Mouse (Mus musculus) 3T3-L1 (cell line): ENCODE results near the gene Lst1.

Source experiments
- DNase-seq: peaks from one replicate; pipeline ENCODE4 v3.0.0-alpha.2; 2015; ENCODE audit warnings: low read depth, low spot score

Lst1 gene

DNA sequence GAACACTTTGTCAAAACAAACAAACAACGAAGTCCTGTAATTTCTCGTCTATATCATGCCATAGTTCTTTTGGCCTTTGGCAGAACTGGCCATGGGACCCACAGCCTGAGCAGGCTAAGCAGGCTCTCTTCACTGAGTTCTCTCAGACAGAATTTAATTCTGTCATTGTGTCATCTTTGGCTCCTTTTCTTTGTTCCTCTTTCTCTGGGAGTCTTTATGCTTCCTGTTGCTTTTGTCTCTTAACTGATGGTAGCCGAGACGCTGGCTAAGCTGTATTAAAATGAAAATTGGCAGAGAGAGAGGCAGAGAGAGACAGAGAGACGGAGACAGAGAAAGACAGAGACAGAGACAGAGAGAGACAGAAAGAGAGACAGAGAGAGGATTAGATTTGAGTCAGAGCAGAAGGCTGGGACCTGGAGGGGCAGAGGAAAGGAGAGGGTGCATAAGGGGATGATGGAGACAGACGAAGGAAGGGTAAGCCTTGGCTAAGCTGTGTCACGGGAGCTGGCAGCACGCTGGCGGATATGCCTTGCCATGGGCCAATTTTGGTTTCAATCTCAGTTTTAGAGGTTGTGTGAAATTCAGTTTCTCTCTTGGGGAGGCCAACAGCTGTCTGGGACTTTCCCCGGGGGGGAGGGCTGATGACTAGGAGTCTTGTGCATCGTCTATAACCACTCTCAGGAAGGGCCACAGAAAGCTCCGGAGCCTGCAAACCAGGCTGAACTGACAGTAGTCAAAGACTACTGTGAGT, 21.7 kb upstream of the Lst1 start:
- no peak for DNase-seq

GRCm38 (mm10) chr17:35205380-35205769, 17.1 kb upstream of the Lst1 start:
- no peak for DNase-seq

- DNase-seq: no peak
Measured at GRCm38 (mm10) chr17:35204494-35205379, 16.5 kb upstream of the Lst1 start, which contains the start of gene Lta. TSS of gene Lta (minus strand) at chr17:35205351.

GRCm38 (mm10) chr17:35202442-35202841, 14.2 kb upstream of the Lst1 start:
- no peak for DNase-seq

DNA sequence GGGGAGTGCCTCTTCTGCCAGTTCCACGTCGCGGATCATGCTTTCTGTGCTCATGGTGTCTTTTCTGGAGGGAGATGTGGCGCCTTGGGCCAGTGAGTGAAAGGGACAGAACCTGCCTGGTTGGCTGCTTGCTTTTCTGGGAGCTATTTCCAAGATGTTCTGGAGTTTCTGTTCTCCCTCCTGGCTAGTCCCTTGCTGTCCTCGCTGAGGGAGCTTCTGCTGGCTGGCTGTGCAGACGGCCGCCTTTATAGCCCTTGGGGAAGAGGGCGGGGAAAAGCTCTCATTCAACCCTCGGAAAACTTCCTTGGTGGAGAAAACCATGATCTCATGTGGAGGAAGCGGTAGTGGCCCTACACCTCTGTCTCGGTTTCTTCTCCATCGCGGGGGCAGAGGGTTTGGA, 13.5 kb upstream of the Lst1 start, which contains the start of gene Tnf:
TSS of gene Tnf (minus strand) at position 221 of the 400 bp plus-strand sequence.
- no peak for DNase-seq

DNA sequence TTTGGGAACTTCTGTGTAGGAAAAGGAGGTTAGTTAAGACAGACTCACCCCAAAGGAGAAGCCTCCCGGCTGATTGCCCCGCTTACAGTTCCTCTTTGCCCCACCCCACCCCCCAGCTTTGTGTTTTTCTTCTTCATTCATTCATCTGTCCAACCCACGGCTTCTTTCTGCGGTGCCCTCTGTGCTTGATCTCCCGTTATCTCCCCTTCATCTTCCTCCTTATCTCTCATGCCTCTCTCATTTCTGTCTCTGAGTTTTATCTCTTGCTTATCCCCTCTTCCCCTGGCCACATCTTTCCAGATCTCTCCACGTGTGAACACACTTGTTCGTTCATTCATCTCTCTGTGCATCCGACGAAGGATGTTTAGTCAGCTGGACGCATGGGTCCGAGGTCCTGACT, 12.9 kb upstream of the Lst1 start:
- no peak for DNase-seq

GRCm38 (mm10) chr17:35200398-35200797, 12.2 kb upstream of the Lst1 start:
- DNase-seq: peak; percentile 40

DNA sequence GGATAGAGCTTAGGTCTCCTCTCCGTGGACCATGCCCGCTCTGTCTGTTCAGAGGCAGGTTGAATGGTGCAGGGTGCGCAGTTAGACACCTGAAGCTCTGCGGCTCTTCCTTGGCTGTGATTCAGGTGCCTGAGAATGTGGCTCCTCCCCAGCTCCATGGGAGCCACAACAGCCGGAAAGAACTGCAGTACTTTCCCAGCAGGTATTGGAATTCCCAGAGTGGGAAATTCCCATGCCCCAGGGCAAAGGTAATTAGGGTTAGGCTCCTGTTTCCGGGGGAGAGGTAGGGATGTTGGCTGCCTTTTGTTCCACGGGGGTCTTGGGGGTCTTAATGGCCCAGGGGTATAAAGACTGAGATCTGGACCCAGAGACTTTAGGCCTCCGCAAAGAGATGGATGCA, 10.7 kb upstream of the Lst1 start:
- DNase-seq: no peak

DNA sequence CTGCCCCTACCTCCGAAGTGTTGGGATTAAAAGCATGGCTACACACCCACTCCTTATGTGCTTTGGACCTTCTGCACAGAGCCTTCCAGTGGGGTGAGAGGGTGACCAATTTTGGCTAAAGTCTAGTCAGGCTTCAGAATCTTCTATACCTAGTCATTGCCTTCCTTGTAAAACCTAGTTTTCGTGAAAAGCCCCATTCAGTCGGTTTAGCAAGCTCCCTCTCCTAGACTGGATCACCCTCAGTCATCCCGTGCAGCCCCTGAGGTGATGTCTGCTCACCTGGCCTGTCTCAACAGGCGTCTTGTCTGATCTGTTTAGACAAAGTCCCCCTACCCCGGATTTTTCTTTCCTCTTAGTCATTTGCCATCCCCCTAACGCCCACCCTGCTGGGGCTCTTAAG, 9.8 kb upstream of the Lst1 start:
- no peak for DNase-seq

GRCm38 (mm10) chr17:35197126-35197525, 8.9 kb upstream of the Lst1 start:
- DNase-seq: no peak

- no peak for DNase-seq
Measured at GRCm38 (mm10) chr17:35196321-35196641, 8.0 kb upstream of the Lst1 start.

GRCm38 (mm10) chr17:35195631-35196320, 7.5 kb upstream of the Lst1 start:
- DNase-seq: no peak

DNA sequence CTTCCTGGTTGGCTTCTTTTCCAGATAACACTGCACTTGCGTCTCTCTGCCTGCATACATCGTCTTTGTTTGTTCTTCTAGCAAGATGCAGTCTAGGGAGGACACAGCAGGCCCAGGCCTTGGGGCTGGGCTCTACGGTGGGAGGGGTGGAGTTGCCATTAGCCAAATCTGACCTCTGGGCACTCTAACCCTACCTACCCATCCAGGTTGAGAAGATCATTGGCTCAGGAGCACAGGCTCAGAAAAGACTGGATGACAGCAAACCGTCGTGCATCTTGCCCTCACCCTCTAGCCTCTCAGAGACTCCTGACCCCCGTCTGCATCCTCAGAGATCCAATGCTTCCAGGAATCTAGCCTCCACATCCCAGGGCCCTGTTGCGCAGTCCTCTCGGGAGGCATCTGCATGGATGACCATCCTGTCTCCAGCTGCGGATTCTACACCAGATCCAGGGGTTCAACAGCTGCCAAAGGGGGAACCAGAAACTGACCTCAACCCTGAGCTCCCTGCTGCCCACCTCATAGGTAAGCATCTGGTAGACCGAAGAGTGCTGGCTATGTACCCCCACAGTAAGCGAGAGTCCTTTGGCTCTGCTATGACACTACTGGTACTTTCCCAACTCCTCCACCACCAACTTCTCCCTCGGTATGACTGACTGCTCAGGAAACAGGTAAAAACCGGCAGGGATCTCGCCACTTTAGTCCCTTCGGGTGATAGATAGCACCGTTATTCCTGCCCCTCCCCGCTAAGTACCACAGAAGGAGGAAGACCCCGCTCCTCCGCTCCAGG, 6.8 kb upstream of the Lst1 start:
- no peak for DNase-seq

DNA sequence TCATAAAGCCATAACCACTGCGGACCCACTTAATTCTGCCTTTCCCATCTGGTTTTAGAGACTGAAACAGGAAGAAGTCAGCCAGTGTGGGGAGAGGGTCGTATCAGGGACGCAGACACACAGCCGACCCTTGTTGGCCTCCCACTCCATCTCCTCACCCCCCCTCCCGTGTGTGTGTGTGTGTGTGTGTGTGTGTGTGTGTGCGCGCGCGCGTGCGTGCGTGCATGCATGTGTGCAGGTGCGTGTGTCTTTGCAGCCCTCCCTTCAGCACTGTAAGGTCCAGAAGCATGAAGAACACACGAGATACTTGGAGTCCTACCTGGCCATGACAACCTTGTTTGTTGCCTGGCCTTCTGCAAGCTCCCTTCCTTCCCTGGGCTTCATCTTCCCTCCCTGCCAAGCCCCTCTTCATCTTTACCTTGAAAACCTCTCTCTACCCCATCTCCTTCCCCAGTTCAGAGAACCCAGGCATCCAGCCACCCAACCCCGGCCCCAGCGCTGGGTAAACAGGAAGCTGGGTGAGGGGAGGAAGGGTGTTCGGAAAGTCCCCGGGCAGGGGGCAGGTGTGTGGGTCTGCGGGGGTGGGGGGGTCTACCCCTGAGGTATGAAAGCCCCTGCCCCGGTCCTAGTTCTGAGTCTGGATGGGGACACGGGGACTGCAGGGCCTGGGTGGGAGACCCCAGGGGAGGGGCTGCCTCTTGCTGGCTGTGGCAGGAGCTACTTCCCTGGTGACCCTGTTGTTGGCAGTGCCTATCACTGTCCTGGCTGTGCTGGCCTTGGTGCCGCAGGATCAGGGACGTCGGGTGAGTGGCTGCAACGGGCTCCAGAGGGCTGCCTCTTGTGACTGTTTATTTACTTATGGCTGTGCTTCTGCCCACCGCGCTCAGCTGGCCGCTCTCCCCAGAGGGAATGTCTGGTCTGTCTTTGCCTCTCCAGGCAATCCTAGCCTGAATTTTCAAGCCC, 5.9 kb upstream of the Lst1 start, which contains the start of gene Ltb:
TSS of gene Ltb (plus strand) at position 559 of the 963 bp plus-strand sequence.
- no peak for DNase-seq

DNA sequence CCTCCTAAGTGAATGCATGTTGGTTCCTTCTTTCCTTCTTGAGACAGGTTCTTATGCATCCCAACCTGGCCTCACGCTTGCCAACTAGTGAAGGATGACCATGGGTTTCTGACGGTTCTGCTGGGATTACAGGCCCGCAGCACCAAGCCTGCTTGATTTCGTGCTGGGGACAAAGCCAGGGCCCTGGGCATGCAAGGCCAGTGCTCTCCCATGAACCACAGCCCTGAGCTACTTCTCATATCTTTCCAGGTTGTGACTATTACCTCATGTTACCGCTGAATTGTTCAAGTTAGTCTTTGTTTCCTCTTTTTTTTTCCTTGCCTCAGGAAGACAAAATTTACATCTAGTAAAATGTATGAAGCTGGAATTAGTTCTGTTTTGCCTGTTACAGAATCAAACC, 4.7 kb upstream of the Lst1 start:
- no peak for DNase-seq

DNA sequence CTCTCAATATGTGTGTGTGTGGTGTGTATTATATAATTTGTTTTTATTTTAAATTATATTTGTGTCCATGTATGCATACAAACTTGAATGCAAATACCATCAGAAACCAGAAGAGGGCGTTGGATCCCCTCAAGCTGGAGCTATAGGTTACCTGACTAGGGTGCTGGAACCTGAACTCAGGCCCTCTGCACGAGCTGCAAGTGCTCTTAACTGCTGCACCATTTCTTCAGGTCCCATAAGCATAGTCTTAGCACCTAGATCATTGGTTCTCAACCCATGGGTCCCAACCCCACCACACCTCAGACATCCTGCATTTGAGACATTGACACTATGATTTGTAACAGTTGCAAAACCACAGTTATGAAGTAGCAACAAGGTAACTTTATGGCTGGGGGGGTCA, 3.5 kb upstream of the Lst1 start:
- DNase-seq: no peak

- peak; percentile 33 for DNase-seq
Measured at GRCm38 (mm10) chr17:35190096-35190495, 1.9 kb upstream of the Lst1 start.

- no peak for DNase-seq
Measured at GRCm38 (mm10) chr17:35189186-35189585, 947 bp upstream of the Lst1 start.

DNA sequence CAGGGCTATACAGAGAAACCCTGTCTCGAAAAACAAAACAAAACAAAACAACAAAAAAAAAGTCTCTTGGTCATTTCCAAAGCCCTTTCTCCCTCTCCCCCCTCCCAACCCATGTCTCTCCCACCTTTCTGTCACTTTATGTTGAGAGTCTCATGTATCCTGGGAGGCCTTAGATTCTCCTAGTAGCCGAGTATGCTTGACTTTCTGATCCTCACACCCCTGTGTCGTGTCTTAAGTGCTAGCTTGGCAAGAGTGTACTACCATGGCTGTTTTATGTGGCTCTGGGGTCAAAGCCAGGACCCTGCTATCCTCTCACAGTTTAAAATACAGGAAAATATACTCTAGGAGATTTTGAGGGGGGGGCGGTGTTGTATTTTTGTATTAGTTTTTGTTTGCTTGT, 894 bp downstream of the Lst1 start:
- no peak for DNase-seq

DNA sequence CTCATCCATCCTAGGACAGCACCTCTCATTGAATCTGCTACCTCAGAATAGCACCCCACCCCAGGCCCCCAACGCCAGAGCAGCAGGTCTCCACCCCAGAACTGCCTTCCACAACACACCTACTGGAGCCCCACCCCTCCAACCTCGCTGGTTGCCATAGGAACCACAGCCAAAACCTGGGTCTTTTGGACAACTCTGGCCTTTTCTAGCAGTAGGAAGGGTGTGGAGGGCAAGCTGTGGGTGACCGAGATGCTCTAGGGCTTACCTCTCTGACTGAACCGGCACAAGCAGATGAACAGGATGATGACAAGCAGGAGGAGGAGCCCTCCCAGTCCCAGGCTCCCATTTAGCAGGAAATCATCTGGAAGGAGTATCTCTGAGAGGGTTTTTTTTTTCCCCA, 1.6 kb downstream of the Lst1 start:
- peak; percentile 72 for DNase-seq
